Mouse (Mus musculus) spleen, postnatal 14 days (tissue): ENCODE measurements around the gene Itgb6.

ENCODE experiments used
- DNase-seq, 2 experiments: peaks; one replicate each; pipeline ENCODE4 v3.0.0; 2021 to 2022; ENCODE audit warnings: low spot score in 2 of 2

The Itgb6 gene

DNA sequence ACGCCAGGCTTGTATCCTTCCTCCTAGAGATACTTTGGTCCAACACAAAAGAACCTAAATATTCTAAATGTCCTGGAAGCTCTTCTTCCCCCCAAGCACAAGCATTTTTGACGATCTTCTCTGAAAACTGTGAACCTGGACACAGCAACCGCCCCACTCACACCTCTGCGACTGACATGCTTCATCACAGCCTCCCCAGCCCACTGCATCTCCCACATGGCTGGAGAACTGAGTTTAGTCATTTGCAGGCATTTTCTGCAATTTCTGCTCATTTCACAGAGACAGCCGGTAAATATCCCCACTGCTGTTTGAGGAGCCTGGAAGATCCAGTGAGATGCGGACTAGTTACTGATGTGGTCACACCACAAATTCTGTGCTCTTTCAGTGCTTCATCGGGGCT lies 107.7 kb downstream of the Itgb6 start:
- DNase-seq: no peak

DNA sequence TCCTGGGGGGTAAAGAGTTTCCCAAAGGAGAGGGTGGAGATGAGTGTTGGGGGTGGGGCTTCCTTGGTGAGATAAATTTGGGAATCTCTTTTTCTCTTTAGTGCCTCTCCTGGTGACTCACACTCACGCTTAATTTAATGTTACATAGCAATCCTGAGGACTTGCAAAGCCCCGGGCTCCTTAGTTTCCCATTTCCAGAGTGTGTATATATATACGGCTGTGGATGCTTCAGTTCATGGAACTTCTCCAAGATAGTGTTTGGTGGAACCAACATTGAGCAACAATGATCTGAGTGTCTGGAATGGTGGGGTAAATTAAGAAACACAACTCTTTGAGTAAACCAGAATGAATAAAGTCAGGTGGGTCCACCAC lies 108.6 kb downstream of the Itgb6 start:
- DNase-seq: no peak

DNA sequence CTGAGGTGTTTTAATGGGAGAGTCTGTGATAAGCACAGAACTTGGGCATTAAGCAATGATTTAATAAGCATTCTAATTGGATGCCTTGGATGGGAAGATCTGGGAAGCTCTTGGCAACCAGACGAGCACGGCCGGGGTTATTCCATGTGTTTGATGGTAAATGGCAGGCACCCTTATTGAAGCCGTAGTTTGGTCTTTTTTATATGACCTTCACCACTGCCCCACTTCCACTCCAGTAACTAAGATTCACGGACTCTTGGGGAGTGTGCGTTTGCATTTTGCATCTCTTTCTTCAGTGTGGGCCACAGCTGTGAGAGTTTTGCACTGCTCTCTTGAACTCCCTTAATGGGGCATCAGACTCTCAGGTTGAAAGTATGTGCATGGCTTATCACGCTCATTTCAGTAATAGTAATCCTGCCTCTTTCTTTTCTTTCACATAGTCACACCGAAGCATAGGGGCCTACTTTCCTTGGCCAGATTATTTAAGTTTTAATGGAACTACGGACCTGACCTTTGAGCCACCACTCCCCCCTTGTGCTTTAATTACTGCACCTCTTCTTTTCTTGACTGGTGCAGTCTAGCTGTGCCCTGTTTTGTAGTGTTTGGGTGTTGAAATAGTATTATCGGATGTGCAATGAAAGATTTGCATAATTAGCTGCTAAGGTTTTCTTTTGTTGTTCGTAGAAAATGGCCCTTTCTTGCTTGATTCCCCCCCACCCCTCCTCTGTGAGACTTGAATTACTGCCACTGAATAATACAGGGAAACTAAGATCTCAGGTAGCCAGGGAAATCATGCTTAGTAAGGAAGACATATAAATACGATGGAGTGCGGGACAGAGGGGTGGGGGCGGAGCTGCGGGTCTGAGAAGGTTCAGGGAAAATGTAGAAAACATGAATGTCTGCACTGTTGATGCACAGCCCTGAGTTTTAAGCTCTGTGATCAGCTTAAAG lies 109.3 kb downstream of the Itgb6 start:
- DNase-seq: no peak

DNA sequence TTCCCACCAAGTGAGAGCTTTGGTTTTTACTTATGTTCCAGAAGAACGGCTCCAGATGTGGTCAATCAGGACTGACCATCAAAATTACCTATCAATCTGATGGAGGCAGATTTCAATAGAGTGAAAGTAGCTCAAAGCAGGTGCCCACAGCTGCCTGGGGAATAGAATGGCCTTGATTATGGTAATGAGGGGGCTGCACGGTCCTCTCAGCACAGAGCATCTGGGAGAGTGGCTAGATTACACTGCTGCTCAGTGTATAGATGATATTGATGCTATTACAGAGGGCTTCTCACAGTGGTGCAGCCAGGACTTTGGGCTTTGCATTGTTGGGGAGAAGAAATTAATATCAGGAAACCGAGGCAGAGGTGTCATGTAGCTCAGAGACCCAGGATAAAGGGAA lies 110.8 kb downstream of the Itgb6 start:
- no peak for DNase-seq

DNA sequence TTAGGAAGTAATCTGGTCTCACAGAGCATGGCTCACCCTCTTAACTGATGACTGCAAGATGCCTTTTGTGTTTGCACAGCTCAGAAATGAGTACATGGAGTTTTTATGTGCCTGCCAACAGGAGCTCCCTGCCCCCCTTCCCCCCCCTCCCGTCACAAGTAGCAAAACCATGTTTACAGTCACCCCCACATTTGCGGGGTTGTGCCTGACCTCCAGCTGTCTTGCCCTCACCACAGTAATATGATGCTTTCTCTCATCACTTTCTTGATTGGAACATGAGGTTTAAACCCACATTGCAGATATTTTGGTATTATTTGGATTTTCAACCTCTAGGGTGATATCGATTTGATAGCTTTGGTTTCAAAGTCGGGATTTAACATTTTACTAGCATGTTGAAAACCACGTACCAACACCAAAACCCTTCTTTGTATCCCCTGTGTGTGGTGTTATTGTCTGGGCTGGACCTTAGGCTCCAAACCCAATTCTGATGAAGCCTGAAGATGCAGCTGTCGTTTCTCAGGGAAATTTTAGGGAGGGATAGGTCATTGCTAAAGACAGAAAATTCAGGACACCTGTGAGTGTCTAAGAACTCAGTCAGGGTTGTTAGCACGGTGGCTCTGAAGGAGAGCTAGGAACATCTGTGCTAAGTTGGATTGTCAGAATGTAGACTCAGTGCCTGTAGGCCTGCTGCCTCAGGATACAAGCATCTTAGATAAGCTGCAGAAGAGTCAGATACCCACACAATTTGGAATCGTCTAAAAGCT lies 112.8 kb downstream of the Itgb6 start:
- no peak for DNase-seq

DNA sequence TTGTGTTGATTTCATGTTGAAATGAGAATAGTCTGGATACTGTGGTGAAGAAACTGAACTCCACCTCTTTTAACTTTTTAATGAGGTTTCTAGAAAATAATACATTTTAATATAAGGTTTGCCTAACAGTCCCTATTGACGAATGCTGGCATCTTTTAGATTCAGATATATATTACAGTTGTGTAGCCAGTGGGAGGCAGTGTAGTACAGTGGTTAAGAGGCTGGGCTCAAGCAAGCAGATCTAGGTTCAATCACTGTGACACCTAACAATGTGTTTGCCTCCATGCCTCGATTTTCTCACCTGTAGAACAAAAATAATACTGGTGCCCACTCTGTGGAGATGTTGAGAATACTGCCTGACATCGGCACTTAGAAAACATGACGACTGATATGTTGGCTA lies 114.5 kb downstream of the Itgb6 start:
- DNase-seq: no peak

DNA sequence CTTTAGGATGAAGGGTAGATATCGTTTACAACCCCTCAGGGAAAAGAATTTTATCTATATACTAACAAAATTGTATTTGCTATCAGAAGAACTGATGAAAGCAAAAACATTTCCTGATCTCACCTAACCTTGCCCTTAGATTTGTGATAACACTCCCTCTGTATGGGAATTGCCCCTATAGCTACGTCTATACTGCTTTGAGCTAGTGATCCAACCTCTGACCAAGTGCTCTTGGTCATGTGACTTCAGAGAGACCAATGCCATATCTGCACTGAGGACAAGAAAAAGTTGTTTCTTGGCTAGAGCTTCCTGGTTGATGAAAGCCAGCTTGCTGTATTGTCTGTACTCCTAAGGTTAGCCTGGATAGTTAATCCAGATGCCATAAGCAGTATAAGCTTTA lies 121.1 kb downstream of the Itgb6 start:
- no peak for DNase-seq

DNA sequence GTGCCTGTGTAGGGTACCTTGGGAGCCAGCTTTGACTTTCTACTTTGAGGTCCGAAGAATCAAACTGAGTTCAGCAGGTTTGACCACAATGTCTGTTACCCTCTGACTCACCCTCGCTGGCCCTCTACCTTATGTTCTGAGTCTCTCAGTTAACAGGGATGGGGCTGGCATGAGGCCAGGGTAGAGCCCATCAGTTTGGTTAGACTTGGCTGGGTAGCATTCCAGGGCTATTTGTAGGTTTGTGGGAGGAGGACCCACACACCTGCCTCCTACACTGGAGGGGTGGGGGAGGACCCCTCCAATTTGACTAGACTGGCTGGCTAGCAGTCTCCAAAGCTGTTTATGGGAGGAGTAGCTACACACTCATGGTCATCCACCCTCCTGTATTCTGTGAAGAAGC lies 121.6 kb downstream of the Itgb6 start:
- no peak for DNase-seq

DNA sequence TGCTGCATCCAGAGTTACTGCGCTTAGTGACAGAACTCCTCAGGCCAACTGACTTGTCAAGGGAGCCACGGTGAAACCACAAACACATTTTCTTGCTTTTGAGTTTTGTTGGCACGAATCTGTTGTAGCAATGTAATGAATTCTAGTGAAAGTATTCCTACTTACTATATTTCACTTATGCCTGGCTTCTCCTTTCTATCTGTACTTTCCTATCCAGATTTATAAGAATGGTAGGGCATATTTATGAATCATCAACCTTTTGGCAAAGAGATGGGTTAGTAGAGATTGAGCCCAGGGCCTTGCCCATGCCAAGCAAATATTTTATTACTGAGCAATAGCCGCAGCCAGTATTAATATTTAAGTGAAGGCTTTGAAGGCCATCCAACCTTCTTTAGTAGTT lies 139.0 kb downstream of the Itgb6 start:
- no peak for DNase-seq

DNA sequence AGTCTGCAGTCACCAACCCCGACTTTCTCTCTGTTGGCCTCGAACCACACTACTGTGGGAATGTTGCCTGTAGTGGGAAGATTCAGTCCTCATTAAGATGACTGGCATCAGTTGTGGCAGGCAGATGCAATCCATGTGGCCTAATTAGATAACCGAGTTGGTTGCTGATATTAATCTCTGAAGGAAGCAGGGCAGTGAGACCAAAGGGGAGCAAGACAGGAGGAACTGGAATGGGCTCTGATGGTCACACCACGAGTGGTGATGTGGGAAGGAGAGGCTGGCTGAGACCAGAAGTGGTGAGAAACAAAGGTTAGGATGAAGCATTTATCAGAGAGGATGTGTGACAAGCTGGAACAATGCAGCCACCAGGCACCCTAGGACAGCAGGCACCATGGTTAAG lies 167.9 kb downstream of the Itgb6 start:
- DNase-seq: no peak

DNA sequence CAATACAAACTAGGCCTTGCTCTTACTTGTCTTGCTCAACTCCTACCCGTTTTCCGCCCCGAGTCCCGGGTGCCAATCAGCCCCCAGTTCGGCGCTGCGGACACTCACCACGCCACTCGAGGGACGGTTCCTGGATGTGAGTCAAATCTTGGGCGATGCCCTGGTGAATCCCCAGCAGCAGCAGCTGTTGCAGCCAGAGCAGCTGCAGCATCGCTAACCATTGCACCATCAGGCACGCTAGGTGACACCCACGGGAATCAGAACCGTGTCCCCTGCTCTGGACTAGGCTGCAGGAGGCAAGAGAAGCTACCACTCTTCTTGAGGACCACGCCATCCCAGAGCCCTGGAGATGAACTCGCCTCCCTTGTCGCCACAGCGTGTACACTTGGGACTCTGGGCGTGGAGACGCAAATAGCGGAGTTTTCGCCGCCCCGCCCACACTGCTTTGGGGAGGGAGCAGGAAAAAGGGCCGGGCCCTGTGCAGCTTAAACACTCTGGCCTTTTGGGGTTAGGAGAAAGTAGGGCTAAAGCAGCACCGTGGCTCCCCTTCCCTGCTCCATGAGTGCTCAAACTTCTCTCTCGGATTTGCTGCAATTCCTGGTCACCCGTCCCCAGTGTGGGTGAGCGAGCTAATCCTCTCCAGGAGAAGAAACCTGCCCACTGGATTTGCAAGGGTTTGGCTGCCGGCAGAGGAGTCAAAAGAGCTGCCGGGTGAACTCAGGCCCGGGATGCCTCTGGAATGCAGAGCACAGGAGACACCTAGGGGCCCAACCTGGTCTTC lies 169.4 kb downstream of the Itgb6 start, which contains the start of gene Pla2r1:
Gene Pla2r1, minus strand, starts transcription at position 407 of the 781 bp plus-strand sequence.
- peak in 1 of 2 experiments; percentile 1 for DNase-seq

DNA sequence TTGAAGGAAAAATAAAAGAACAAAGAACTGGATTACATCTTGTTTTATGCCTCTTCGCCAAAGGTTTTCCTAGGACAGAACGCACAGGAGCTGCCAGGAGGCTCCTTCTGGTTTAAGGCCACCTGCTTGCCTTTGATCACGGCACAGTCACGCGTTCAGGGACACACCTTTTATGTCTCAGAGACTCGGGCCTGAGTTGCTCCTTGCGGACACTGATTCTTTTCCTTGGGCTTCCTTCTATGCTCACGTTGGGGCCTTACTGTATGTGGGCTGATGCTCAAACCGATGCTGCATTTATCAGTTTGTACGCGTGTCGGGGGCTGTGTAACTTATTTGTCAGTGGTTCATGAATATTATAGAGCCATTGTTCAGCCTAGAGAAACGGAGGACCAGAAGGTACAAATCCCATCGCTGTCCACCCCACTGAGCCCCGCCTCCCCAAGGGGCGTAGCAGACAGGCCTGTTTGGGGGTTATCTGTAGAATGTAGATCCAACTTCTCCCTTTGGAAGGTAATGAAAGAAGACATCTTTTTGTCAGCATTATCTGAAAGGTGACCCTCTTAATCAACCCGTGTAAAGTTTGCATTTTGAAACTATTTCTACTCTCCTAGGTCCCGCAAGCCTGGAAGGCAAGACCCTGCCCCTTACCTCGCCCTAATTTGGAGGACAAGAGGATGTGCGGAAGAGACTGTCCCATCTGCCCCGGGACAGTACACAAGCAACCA lies 170.1 kb downstream of the Itgb6 start:
- DNase-seq: no peak

DNA sequence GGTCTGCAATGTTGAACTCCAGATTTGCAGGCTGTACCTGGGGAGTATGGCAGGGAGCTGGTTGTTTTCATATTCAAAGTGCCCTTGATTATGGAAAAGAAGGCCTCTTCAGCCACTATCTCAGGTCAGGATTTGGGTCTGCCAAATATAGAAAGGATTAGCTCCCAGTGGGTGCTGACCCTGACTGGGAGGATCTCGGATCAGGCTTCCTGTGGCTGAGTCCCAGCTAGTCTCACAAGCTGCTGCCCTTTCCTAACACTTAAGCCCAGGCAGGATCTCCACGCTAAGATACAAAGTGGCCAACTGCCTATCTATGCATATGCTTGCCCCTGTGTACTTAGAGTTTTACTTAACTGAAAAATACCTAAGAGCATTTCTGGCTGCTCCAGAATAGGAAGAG lies 170.8 kb downstream of the Itgb6 start:
- no peak for DNase-seq

DNA sequence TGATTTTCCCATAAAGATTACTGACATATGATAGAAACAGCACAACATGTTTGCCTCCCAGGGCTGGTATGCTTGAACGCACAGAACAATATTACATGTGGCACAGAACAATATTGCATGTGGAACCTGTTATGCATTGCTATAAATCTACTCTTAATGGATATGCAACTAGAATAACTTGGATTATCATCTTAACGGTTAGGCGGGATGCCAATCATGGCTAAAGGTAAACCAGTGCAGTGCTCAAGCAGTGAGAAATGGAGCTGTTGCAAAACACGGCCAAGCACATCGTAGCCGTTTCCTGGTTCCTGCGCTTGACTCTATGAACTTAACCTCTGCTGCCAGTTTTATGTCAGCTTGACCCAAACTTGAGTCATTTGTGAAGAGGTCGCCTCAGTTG lies 171.9 kb downstream of the Itgb6 start:
- DNase-seq: no peak

DNA sequence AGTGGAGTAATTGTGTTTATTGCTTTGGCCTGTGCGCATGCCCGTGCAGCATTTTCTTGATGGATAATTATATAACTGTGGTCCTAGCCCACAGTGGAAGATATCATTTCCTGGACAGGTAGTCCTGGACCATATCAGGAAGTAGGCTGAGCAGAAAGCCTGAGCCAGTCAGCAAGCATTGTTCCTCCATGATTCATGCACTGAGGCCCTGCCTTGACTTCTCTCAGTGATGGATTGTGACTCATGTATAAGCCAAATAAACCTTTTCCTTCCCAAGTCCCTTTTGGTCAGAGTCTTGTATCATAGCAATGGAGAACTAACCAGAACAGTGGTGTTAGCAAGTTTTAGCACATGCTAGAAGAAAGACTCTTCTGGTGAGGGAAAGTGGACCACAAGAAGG lies 172.6 kb downstream of the Itgb6 start:
- DNase-seq: no peak
